Mouse (Mus musculus) cerebellum, postnatal 10 days (tissue): ENCODE measurements around the gene Esm1.

Experiments
- DNase-seq, 2 experiments: peaks; one replicate each; pipeline ENCODE4 v3.0.0; 2021; ENCODE audit warnings: mixed read lengths in 2 of 2

The Esm1 gene

GRCm38 (mm10) chr13:113209624-113210023 lies at the start of gene Esm1:
Gene Esm1, plus strand, starts transcription at chr13:113209659.
- DNase-seq: no peak

- DNase-seq: no peak
Measured at GRCm38 (mm10) chr13:113164252-113165005, 45.0 kb upstream of the Esm1 start.

GRCm38 (mm10) chr13:113168018-113168534 lies 41.4 kb upstream of the Esm1 start:
- DNase-seq: peak; percentile 2 to 5

GRCm38 (mm10) chr13:113170256-113170655 lies 39.2 kb upstream of the Esm1 start:
- no peak for DNase-seq

- no peak for DNase-seq
Measured at GRCm38 (mm10) chr13:113174162-113174561, 35.3 kb upstream of the Esm1 start.

- DNase-seq: no peak
Measured at GRCm38 (mm10) chr13:113183310-113183709, 26.1 kb upstream of the Esm1 start.

GRCm38 (mm10) chr13:113183720-113184119 lies 25.7 kb upstream of the Esm1 start:
- DNase-seq: no peak

- no peak for DNase-seq
Measured at GRCm38 (mm10) chr13:113196808-113197674, 12.4 kb upstream of the Esm1 start.

- DNase-seq: no peak
Measured at GRCm38 (mm10) chr13:113197872-113198502, 11.5 kb upstream of the Esm1 start.

GRCm38 (mm10) chr13:113199331-113199730 lies 10.1 kb upstream of the Esm1 start:
- no peak for DNase-seq

GRCm38 (mm10) chr13:113200726-113201125 lies 8.7 kb upstream of the Esm1 start:
- DNase-seq: no peak

- DNase-seq: no peak
Measured at GRCm38 (mm10) chr13:113201631-113202030, 7.8 kb upstream of the Esm1 start.

- DNase-seq: no peak
Measured at GRCm38 (mm10) chr13:113202184-113202583, 7.3 kb upstream of the Esm1 start.

GRCm38 (mm10) chr13:113203146-113203545 lies 6.3 kb upstream of the Esm1 start:
- DNase-seq: no peak

GRCm38 (mm10) chr13:113205346-113205745 lies 4.1 kb upstream of the Esm1 start:
- no peak for DNase-seq

- no peak for DNase-seq
Measured at GRCm38 (mm10) chr13:113211345-113211744, 1.9 kb downstream of the Esm1 start.

- DNase-seq: no peak
Measured at GRCm38 (mm10) chr13:113212401-113212800, 2.9 kb downstream of the Esm1 start.

- DNase-seq: no peak
Measured at GRCm38 (mm10) chr13:113213865-113214264, 4.4 kb downstream of the Esm1 start.

GRCm38 (mm10) chr13:113221851-113222250 lies 12.4 kb downstream of the Esm1 start:
- DNase-seq: no peak

GRCm38 (mm10) chr13:113224105-113224504 lies 14.6 kb downstream of the Esm1 start:
- peak; percentile 64 to 74 for DNase-seq

- no peak for DNase-seq
Measured at GRCm38 (mm10) chr13:113225811-113226210, 16.4 kb downstream of the Esm1 start, which contains the start of gene Gzmk. Gene Gzmk, minus strand, starts transcription at chr13:113225908.

- DNase-seq: no peak
Measured at GRCm38 (mm10) chr13:113227076-113227475, 17.6 kb downstream of the Esm1 start.
